Mouse (Mus musculus): ENCODE results near the gene Ube2n. TPM values are rescaled to one million over a fixed set of nuclear protein-coding genes. Genes with fewer than 3 reads are reported as not detected.

The Ube2n gene
- 282 and 286 TPM in 2 replicates for polyA plus RNA-seq (2014; fragmentation: Nextera tagmentation; extraction: Ambion mirVana)

- DNase-seq (ENCODE audit: low spot score) (peak; percentile 99), ATAC-seq (ENCODE audit: low read depth) (peak; percentile 97)
- no peaks in the 10 kb centered on the region for H3K9me3 ChIP-seq (ENCODE audit: control insufficient read depth, low read length)
- H3K27me3 ChIP-seq (replicated peaks; ENCODE audit: control insufficient read depth, insufficient read depth, low read length): no peaks in the 10 kb centered on the region
- no peaks in the 10 kb centered on the region for H3K36me3 ChIP-seq (ENCODE audit: control insufficient read depth, insufficient read depth, low read length)
- peak within 1 kb of the TSS; percentile 98 for H3K9ac ChIP-seq (ENCODE audit: low read depth, low read length)
- peaks cover 11% of the 10 kb centered on the region for H3K4me1 ChIP-seq (ENCODE audit: control insufficient read depth, insufficient read depth, low read length)
- WGBS: under 1% methylated on average over 33 of the region's 81 CpGs
- H3K4me2 ChIP-seq (ENCODE audit: low read depth, low read length): peak within 1 kb of the TSS; percentile 72
- peak within 1 kb of the TSS; percentile 98 for H3K27ac ChIP-seq (replicated peaks; ENCODE audit: low read depth, low read length)
- peak within 1 kb of the TSS; percentile 100 for H3K4me3 ChIP-seq (ENCODE audit: low read depth, low read length)
These were observed at the start of gene Ube2n for GRCm38 (mm10) chr10:95514656-95515292. TSS of gene Ube2n (plus strand) at chr10:95515145.

- ATAC-seq (ENCODE audit: low read depth) (0 out of 2 replicates have a peak, but pooled peaks have one; percentile 33), DNase-seq (ENCODE audit: low spot score) (peak; percentile 40)
- no peak overlapping the region for H3K4me3 ChIP-seq (ENCODE audit: low read depth, low read length)
- H3K4me1 ChIP-seq (ENCODE audit: control insufficient read depth, insufficient read depth, low read length): no peaks in the 10 kb centered on the region
- WGBS: 34% methylated on average over 4 of the region's 4 CpGs
- H3K9ac ChIP-seq (ENCODE audit: low read depth, low read length): no peak overlapping the region
- no peaks in the 10 kb centered on the region for H3K36me3 ChIP-seq (ENCODE audit: control insufficient read depth, insufficient read depth, low read length)
- H3K4me2 ChIP-seq (ENCODE audit: low read depth, low read length): no peak overlapping the region
- no peaks in the 10 kb centered on the region for H3K27me3 ChIP-seq (replicated peaks; ENCODE audit: control insufficient read depth, insufficient read depth, low read length)
- H3K9me3 ChIP-seq (ENCODE audit: control insufficient read depth, low read length): no peaks in the 10 kb centered on the region
- no peak overlapping the region for H3K27ac ChIP-seq (replicated peaks; ENCODE audit: low read depth, low read length)
These were observed 49.5 kb upstream of the Ube2n start for GRCm38 (mm10) chr10:95465485-95465896.

DNA sequence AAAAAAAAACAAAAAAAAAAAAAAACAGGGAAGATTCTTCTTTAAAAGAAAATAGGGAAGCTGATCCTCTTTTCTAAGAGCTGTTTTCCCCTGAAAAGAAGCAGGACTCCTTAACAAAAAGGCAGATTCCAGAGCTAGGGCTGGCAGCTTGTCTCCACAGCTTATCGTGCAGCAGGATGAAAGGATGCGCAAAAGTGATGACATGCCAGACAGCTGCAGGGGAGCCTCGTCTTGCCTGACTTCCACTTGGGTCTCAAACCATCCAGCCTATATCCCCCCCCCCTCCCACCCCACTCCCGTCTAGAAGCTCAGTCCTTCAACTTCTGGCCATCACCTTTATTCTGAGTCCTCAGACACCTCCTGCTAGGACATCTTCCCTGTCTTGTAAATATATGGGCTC lies 46.1 kb upstream of the Ube2n start:
- no peak overlapping the region for H3K4me3 ChIP-seq (ENCODE audit: low read depth, low read length)
- no peaks in the 10 kb centered on the region for H3K36me3 ChIP-seq (ENCODE audit: control insufficient read depth, insufficient read depth, low read length)
- no peaks in the 10 kb centered on the region for H3K9me3 ChIP-seq (ENCODE audit: control insufficient read depth, low read length)
- H3K9ac ChIP-seq (ENCODE audit: low read depth, low read length): no peak overlapping the region
- ATAC-seq (ENCODE audit: low read depth) (no peak), DNase-seq (ENCODE audit: low spot score) (no peak)
- no peaks in the 10 kb centered on the region for H3K27me3 ChIP-seq (replicated peaks; ENCODE audit: control insufficient read depth, insufficient read depth, low read length)
- H3K27ac ChIP-seq (replicated peaks; ENCODE audit: low read depth, low read length): no peak overlapping the region
- WGBS: 38% methylated on average over 4 of the region's 4 CpGs
- H3K4me2 ChIP-seq (ENCODE audit: low read depth, low read length): no peak overlapping the region
- H3K4me1 ChIP-seq (ENCODE audit: control insufficient read depth, insufficient read depth, low read length): no peaks in the 10 kb centered on the region

- Histone ChIP-seq H3K4me1 (ENCODE audit: control insufficient read depth, insufficient read depth, low read length) (no peaks in the 10 kb centered on the region), H3K27me3 (replicated peaks; ENCODE audit: control insufficient read depth, insufficient read depth, low read length) (no peaks in the 10 kb centered on the region), H3K36me3 (ENCODE audit: control insufficient read depth, insufficient read depth, low read length) (no peaks in the 10 kb centered on the region), H3K9me3 (ENCODE audit: control insufficient read depth, low read length) (no peaks in the 10 kb centered on the region), H3K9ac (ENCODE audit: low read depth, low read length) (no peak overlapping the region), H3K27ac (replicated peaks; ENCODE audit: low read depth, low read length) (no peak overlapping the region), H3K4me3 (ENCODE audit: low read depth, low read length) (no peak overlapping the region), H3K4me2 (ENCODE audit: low read depth, low read length) (no peak overlapping the region)
- ATAC-seq (ENCODE audit: low read depth) (no peak), DNase-seq (ENCODE audit: low spot score) (no peak)
- WGBS: 61% methylated on average over 3 of the region's 3 CpGs
These were observed 43.8 kb upstream of the Ube2n start for GRCm38 (mm10) chr10:95471186-95471585.

- Histone ChIP-seq H3K4me2 (ENCODE audit: low read depth, low read length) (no peak overlapping the region), H3K9ac (ENCODE audit: low read depth, low read length) (no peak overlapping the region), H3K4me1 (ENCODE audit: control insufficient read depth, insufficient read depth, low read length) (no peaks in the 10 kb centered on the region), H3K36me3 (ENCODE audit: control insufficient read depth, insufficient read depth, low read length) (no peaks in the 10 kb centered on the region), H3K27ac (replicated peaks; ENCODE audit: low read depth, low read length) (no peak overlapping the region), H3K27me3 (replicated peaks; ENCODE audit: control insufficient read depth, insufficient read depth, low read length) (no peaks in the 10 kb centered on the region), H3K4me3 (ENCODE audit: low read depth, low read length) (no peak overlapping the region), H3K9me3 (ENCODE audit: control insufficient read depth, low read length) (no peaks in the 10 kb centered on the region)
- DNase-seq (ENCODE audit: low spot score): peak; percentile 20
- WGBS: 82% methylated on average over 11 of the region's 11 CpGs
- no peak for ATAC-seq (ENCODE audit: low read depth)
These were observed 42.9 kb upstream of the Ube2n start for GRCm38 (mm10) chr10:95471889-95472547.

DNA sequence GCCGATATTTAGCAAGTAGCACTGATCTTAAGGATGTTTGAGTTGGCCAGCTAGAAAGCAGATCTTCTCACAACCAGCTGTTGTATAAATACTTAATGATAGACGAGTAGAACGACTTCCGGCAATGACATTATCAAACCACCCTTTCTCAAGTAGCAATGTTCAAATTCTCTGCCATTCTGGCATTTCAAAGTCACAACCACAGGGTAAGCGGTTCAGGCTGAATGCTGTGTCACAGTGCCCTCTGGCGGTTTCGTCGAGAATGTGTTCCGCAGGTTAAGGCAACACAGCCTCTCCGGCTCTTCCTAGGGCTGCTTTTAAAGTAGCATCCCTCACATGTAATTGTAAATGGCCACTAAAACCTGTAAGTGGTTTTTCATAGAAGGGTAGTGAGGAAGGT lies 39.0 kb upstream of the Ube2n start:
- WGBS: 11% methylated on average over 10 of the region's 10 CpGs
- Histone ChIP-seq H3K36me3 (ENCODE audit: control insufficient read depth, insufficient read depth, low read length) (peaks cover 10% of the 10 kb centered on the region; the same call in 1 of the 2 replicates), H3K4me2 (ENCODE audit: low read depth, low read length) (no peak overlapping the region), H3K27me3 (replicated peaks; ENCODE audit: control insufficient read depth, insufficient read depth, low read length) (no peaks in the 10 kb centered on the region), H3K4me1 (ENCODE audit: control insufficient read depth, insufficient read depth, low read length) (no peaks in the 10 kb centered on the region), H3K9ac (ENCODE audit: low read depth, low read length) (no peak overlapping the region), H3K27ac (replicated peaks; ENCODE audit: low read depth, low read length) (no peak overlapping the region), H3K9me3 (ENCODE audit: control insufficient read depth, low read length) (no peaks in the 10 kb centered on the region), H3K4me3 (ENCODE audit: low read depth, low read length) (no peak overlapping the region)
- DNase-seq (ENCODE audit: low spot score): peak; percentile 88
- ATAC-seq (ENCODE audit: low read depth): peak; percentile 87

GRCm38 (mm10) chr10:95477516-95477915 lies 37.4 kb upstream of the Ube2n start:
- H3K9ac ChIP-seq (ENCODE audit: low read depth, low read length): no peak overlapping the region
- no peak for DNase-seq (ENCODE audit: low spot score)
- 79% methylated on average over 11 of the region's 11 CpGs for WGBS
- no peaks in the 10 kb centered on the region for H3K27me3 ChIP-seq (replicated peaks; ENCODE audit: control insufficient read depth, insufficient read depth, low read length)
- H3K27ac ChIP-seq (replicated peaks; ENCODE audit: low read depth, low read length): no peak overlapping the region
- H3K4me1 ChIP-seq (ENCODE audit: control insufficient read depth, insufficient read depth, low read length): no peaks in the 10 kb centered on the region
- no peaks in the 10 kb centered on the region for H3K9me3 ChIP-seq (ENCODE audit: control insufficient read depth, low read length)
- no peak for ATAC-seq (ENCODE audit: low read depth)
- no peak overlapping the region for H3K4me3 ChIP-seq (ENCODE audit: low read depth, low read length)
- H3K36me3 ChIP-seq (ENCODE audit: control insufficient read depth, insufficient read depth, low read length): peaks cover 24% of the 10 kb centered on the region
- no peak overlapping the region for H3K4me2 ChIP-seq (ENCODE audit: low read depth, low read length)

- no peaks in the 10 kb centered on the region for H3K9me3 ChIP-seq (ENCODE audit: control insufficient read depth, low read length)
- H3K4me3 ChIP-seq (ENCODE audit: low read depth, low read length): no peak overlapping the region
- no peak overlapping the region for H3K27ac ChIP-seq (replicated peaks; ENCODE audit: low read depth, low read length)
- peak; percentile 44 for DNase-seq (ENCODE audit: low spot score)
- no peak overlapping the region for H3K4me2 ChIP-seq (ENCODE audit: low read depth, low read length)
- H3K9ac ChIP-seq (ENCODE audit: low read depth, low read length): no peak overlapping the region
- H3K27me3 ChIP-seq (replicated peaks; ENCODE audit: control insufficient read depth, insufficient read depth, low read length): no peaks in the 10 kb centered on the region
- H3K4me1 ChIP-seq (ENCODE audit: control insufficient read depth, insufficient read depth, low read length): no peaks in the 10 kb centered on the region
- H3K36me3 ChIP-seq (ENCODE audit: control insufficient read depth, insufficient read depth, low read length): peaks cover 94% of the 10 kb centered on the region
- WGBS: 81% methylated on average over 2 of the region's 2 CpGs
- no peak for ATAC-seq (ENCODE audit: low read depth)
These were observed 25.3 kb upstream of the Ube2n start for GRCm38 (mm10) chr10:95489653-95490052.

GRCm38 (mm10) chr10:95494268-95494667 lies 20.7 kb upstream of the Ube2n start:
- Histone ChIP-seq H3K4me3 (ENCODE audit: low read depth, low read length) (no peak overlapping the region), H3K36me3 (ENCODE audit: control insufficient read depth, insufficient read depth, low read length) (peaks cover 84% of the 10 kb centered on the region), H3K9me3 (ENCODE audit: control insufficient read depth, low read length) (no peaks in the 10 kb centered on the region), H3K4me2 (ENCODE audit: low read depth, low read length) (no peak overlapping the region), H3K4me1 (ENCODE audit: control insufficient read depth, insufficient read depth, low read length) (no peaks in the 10 kb centered on the region), H3K9ac (ENCODE audit: low read depth, low read length) (no peak overlapping the region), H3K27me3 (replicated peaks; ENCODE audit: control insufficient read depth, insufficient read depth, low read length) (no peaks in the 10 kb centered on the region), H3K27ac (replicated peaks; ENCODE audit: low read depth, low read length) (no peak overlapping the region)
- 96% methylated on average over 5 of the region's 5 CpGs for WGBS
- ATAC-seq (ENCODE audit: low read depth) (no peak), DNase-seq (ENCODE audit: low spot score) (no peak)
